Mouse (Mus musculus): ENCODE data around the gene Gde1. TPM values are rescaled to one million over a fixed set of nuclear protein-coding genes. Genes with fewer than 3 reads are reported as not detected.

Gde1 gene
- 34.8 to 38.9 TPM (median 37.2 TPM) in 4 replicates for total RNA-seq (2023)

GRCm38 (mm10) chr7:118705101-118705961, at the start of gene Gde1:
Gene Gde1 (minus strand): TSS chr7:118705778.

GRCm38 (mm10) chr7:118739975-118740531, 34.5 kb upstream of the Gde1 start, which contains the start of gene Vps35l:
Gene Vps35l (plus strand): TSS chr7:118740226.

GRCm38 (mm10) chr7:118712228-118713173, 6.9 kb upstream of the Gde1 start, which contains the start of gene Ccp110:
Gene Ccp110 (plus strand): TSS chr7:118712552.

Other genes starting within 250 kb of the Gde1 start
- gene Itpripl2, start 213.8 kb downstream of the Gde1 start, total RNA-seq (2023), result 0.33 to 0.63 TPM (median 0.41 TPM) in 4 replicates
- gene Coq7, start 172.4 kb downstream of the Gde1 start, total RNA-seq (2023), result 14.3 to 17.8 TPM (median 16.4 TPM) in 4 replicates
- gene Tmc7, start 121.0 kb downstream of the Gde1 start, total RNA-seq (2023), result 0.15 to 1.1 TPM (median 0.70 TPM) in 4 replicates
- not detected in 4 replicates for gene Tmc5, start 108.5 kb downstream of the Gde1 start, total RNA-seq (2023)
- 6.3 to 9.3 TPM (median 8.0 TPM) in 4 replicates for gene Ccp110, start 6.8 kb upstream of the Gde1 start, total RNA-seq (2023)
- 63.6 to 69.4 TPM (median 67.1 TPM) in 4 replicates for gene Vps35l, start 34.4 kb upstream of the Gde1 start, total RNA-seq (2023)
- 1.7 to 2.3 TPM (median 1.9 TPM) in 4 replicates for gene Iqck, start 150.0 kb upstream of the Gde1 start, total RNA-seq (2023)
- gene Knop1, start 150.5 kb upstream of the Gde1 start, total RNA-seq (2023), result 15.0 to 21.1 TPM (median 15.5 TPM) in 4 replicates